Mouse (Mus musculus) T-helper 17 cell (primary cell): ENCODE data around the gene Arl16.

Experiments
- in situ Hi-C, 2 experiments: fragments of 300-600 bp; cut with MboI, MseI; formaldehyde crosslinking; loops; 1 replicate in 1 of 2; 2 replicates in 1 of 2; pipeline ENCODE4 v1.15.1; 2025; ENCODE audit warnings: high pct_unique_total_duplicates in 2 of 2

Gene Arl16

GRCm38 (mm10) chr11:120492024-120492877 is 24.8 kb upstream of the Arl16 start:
- in situ Hi-C loops = no loop called here

DNA sequence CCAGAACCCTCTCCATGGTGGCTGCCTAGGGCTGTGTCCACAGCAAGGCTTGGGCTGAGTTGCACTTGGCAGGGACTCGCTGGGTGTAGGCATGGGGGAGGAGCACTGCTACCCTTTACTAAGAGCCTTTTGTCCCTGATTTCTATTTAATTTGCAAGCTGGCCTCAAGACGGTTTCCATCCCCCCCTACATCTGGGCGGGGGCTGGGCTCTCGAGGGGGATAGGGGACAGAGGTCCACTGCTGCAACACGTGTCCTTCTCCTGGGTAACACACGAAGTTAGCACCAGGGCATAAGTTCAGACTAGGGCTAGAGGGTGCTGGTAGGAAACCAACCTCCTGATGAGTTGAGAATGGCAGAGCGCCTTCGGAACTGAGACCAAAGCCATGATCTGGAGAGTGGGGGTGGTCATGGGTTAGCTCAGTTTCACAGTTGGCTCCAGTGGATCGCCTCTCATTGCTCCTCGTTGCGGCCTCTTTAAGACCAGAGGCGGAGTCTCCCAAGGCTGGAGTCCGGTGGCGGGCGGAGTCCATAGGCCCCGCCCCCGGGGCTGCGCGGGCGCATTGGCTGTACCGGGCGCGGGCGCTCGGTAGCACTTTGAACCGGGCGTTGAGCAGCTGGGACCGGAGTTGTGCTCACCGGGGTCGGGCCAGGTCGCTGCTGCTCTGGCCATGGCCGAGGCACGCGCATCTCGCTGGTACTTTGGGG is 24.1 kb upstream of the Arl16 start, which contains the start of gene Slc25a10:
Slc25a10 (plus strand) TSS at position 524 of the 707 bp plus-strand sequence.
- in situ Hi-C loops = no loop called here

GRCm38 (mm10) chr11:120490291-120491046 is 23.1 kb upstream of the Arl16 start:
- in situ Hi-C loops = no loop called here

- in situ Hi-C loops = loop anchor here in 1 of 2 experiments (5.0 kb wide), 1 partner anchor 83 kb away; the partner anchor contains the start of gene P4hb
Observed at GRCm38 (mm10) chr11:120489054-120489761, 21.8 kb upstream of the Arl16 start.

DNA sequence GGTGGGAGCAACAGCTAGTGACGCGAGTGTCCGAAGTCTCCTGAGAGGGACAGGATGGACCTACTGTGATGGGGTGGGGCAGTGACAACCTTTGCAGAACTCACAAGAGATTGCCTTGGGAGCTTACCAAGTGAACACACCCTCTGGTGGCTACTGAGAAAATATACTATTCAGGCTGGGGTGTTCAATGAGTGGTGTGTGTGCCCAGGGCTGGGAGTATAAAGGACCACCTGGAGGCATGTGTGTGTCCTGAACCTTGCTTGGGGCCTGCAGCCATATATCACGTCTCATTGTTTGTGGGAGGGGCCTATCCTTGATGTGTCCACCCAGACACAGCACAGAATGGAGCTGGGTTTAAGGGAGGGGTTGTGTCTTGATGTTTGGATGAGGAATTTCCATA is 21.1 kb upstream of the Arl16 start:
- in situ Hi-C loops = loop anchor here in 1 of 2 experiments (5.0 kb wide), 1 partner anchor 84 kb away; the partner anchor contains the start of gene P4hb

GRCm38 (mm10) chr11:120485251-120485650 is 17.8 kb upstream of the Arl16 start:
- in situ Hi-C loops = loop anchor here in 1 of 2 experiments (5.0 kb wide), 1 partner anchor 87 kb away; the partner anchor contains the start of gene P4hb

GRCm38 (mm10) chr11:120484265-120484981 is 17.0 kb upstream of the Arl16 start, which contains the start of gene Mrpl12:
Gene Mrpl12 (plus strand): TSS chr11:120484613.
- in situ Hi-C loops = no loop called here

GRCm38 (mm10) chr11:120483448-120483934 is 16.1 kb upstream of the Arl16 start:
- in situ Hi-C loops = no loop called here

DNA sequence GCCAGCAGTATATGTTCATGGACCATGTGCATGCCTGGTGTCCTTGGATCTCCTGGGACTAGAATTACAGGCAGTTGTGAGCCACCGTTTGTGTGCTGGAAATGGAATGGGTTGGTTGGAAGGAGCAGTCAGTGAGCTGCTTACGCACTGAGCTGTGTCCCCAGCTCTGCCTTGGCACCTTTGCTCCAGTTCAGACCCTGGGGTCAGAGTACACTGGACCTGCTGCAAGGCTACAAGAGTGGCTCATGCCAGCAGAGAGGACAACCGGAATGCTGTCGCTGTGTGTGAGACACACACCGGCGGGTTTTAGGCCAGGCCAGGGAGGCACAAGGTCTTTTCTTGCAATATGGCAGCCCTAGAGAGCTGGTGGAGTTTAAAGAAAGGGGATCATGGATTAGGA is 4.6 kb upstream of the Arl16 start:
- in situ Hi-C loops = no loop called here

DNA sequence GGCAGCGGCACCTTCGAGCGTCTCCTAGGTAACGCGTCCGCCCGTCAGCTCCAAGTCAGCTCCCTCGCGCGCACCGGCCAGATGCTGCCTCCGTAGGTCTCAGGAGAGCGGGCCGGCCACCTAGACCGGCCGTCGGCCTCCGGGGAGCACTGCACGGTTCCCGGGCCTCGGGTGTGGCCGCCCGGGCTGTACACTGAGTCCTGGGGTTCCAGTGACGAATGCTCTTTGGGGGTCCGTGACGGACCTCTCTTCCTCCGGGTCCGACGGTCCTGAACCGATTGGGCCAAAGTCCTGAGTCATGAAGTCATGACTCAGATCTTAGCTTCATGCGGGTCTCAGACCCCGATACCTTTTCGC is 307 bp upstream of the Arl16 start:
- in situ Hi-C loops = no loop called here

- in situ Hi-C loops = no loop called here
Observed at GRCm38 (mm10) chr11:120465521-120465920, 1.9 kb downstream of the Arl16 start.

DNA sequence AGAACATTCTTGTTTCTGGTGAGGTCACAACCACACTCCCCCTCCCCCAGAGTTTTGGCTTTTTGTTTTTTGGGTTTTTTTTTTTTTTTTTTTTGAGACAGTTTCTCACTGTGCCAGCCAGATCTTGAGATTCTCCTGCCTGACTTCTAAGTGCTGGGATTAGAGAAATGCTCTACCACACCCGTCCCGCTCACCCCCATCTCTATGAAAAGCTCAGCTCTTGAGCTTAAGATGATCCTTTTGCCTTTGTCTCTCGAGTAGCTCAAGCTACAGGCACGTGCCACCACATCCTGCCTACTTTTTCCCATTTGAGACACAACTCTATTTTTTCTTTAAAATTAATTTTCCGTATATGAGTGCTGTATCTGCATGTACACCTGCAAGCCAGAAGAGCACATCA is 3.0 kb downstream of the Arl16 start:
- in situ Hi-C loops = no loop called here

DNA sequence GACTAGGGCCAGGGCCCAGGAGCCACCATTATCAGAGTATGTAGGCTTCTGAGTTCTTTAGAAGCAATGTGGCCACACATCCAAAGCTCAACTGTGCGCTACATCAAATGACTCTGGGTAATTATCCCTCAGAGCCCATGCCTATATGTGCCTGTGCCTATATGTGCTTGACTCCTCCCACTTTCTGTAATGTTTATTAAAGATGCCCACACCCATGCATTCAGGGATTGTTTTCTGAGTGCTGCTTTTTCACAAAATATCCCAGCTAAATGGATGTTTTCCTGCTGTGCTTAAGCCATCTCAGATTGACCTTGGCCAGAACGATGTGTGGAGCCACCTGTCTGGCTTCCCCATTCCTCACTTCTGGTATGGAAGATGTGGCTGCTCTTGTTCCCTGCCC is 3.9 kb downstream of the Arl16 start:
- in situ Hi-C loops = no loop called here

GRCm38 (mm10) chr11:120458847-120459597 is 8.4 kb downstream of the Arl16 start:
- in situ Hi-C loops = no loop called here

DNA sequence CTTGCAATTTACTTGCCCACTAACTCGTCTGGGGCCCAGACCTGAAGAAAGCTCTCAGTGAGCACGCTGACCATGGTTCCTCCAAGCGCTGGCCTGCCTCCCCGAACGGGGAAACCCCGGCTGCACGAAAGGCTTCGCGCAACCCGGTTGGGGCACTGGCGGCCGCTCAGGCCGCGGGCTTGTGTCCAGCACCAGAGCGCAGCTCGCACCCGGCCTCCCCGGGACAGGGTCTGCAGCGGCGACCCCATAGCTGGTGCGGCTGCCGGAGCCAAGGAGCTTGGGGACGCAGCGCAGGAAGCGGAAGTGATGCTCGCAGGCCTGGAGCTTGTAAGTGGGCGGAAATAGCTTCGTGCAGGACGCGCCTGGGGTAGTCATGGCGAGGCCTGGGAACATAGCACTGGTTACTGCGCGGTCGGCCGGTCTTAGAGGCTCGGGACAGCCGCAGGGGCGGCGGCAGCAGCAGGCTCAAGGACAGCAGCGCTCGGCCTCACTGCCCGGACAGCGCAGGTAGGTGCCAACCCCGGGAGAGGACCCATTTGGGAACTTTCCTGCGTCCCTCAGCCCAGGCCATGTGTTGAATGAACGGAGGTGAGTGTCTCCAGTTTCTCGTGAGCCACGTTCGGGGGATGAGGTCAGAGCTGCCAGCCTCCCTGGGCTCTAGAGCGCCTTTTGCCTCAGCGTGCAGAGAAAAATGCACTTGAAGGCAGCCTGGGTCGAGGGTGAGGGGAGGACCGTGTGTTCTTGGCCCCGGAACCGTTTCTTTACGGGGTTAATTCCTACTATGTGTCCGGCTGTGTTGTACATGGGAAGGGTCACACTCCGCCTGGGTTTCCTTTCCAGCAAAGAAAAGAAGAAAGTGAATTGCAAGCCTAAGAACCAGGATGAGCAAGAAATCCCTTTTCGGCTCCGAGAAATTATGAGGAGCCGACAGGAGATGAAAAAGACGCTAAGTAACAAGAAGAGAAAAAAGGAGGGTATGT is 9.3 kb downstream of the Arl16 start, which contains the start of the genes Oxld1 and Ccdc137:
Oxld1 (minus strand) TSS at position 297 of the 980 bp plus-strand sequence.
Ccdc137 (plus strand) TSS at position 344 of the 980 bp plus-strand sequence.
- in situ Hi-C loops = no loop called here

DNA sequence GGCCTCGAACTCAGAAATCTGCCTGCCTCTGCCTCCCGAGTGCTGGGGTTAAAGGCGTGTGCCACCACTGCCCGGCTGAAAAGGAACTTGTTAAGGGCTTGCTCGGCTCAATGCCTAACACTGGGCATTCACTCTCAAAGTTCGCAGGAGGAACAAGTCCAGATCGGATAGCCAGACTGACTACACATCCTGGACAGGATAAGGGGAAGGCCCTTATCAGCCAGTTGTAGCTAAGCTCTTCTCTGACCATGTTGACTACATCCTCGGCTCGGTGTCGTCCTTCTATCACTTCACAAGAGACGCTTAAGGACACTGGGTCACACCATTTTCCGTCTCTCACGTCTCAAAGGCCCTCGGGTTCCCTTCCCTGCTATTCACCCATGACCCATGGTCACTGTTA is 10.0 kb downstream of the Arl16 start:
- in situ Hi-C loops = no loop called here

DNA sequence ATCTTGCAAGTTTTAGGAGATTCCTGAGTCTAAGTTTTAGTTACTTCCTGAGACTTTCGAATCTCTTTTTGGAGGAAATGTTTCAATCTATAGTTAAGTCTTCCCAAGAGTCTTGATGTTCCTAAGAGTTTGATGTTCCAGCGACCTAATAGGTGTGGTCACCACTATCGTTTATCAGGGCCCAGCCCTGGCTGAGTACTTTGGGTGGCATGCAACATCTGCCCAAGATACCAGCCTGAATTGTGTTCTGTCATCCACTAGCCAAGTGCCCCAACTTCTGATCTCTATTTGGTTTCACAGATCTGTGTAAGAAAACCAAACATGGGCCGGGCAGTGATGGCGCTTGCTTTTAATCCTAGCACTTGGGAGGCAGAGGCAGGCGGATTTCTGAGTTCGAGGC is 12.0 kb downstream of the Arl16 start:
- in situ Hi-C loops = no loop called here

DNA sequence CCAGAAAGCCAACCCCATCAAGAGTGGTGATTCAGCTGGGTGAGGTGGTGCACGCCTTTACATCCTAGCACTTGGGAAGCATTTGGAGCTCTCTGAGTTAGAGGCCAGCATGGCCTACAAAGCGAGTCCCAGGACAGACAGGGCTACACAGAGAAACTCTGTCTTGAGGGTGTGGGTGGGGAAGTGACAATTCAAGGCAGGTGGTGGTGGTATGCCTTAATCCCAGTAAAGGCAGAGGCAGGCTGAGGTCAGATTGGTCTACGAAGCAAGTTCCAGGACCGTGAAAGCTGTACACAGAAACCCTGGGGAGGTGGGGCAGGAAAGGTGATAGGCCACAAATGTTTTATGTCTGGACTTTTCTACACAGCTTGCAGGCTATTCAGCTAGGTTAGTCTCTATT is 12.4 kb downstream of the Arl16 start:
- in situ Hi-C loops = no loop called here
